Mouse (Mus musculus) hindbrain, embryonic 10.5 days (tissue): ENCODE measurements around the gene Six1. TPM values are rescaled to one million over a fixed set of nuclear protein-coding genes. Genes with fewer than 3 reads are reported as not detected.

Source experiments
- DNase-seq: peaks from one replicate; pipeline ENCODE4 v3.0.0-alpha.2; 2017; ENCODE audit warnings: low spot score
- H3K27ac ChIP-seq: fragments of 300-500 bp; sonication (generic); 2 replicates; pipeline ENCODE4 v1.5.1; 2016; ENCODE audit warnings: mild to moderate bottlenecking, moderate library complexity
- H3K27me3 ChIP-seq: fragments of 300-500 bp; sonication (generic); 2 replicates; pipeline ENCODE4 v1.6.1; 2016; ENCODE audit warnings: mild to moderate bottlenecking; ENCODE audit not compliant: poor library complexity, insufficient read depth, severe bottlenecking
- H3K36me3 ChIP-seq: fragments of 300-500 bp; sonication (generic); 2 replicates; pipeline ENCODE4 v1.6.1; 2016; ENCODE audit warnings: mild to moderate bottlenecking, moderate library complexity
- H3K4me1 ChIP-seq: fragments of 300-500 bp; sonication (generic); replicated peaks from 2 replicates; pipeline ENCODE4 v1.6.1; 2016; ENCODE audit warnings: mild to moderate bottlenecking
- H3K4me3 ChIP-seq: fragments of 300-500 bp; sonication (generic); 2 replicates; pipeline ENCODE4 v1.5.1; 2016; ENCODE audit warnings: mild to moderate bottlenecking, moderate library complexity
- H3K9me3 ChIP-seq: fragments of 300-500 bp; sonication (generic); 2 replicates; pipeline ENCODE4 v1.6.1; 2016; ENCODE audit warnings: mild to moderate bottlenecking, moderate library complexity
- WGBS: fragments of 180-500 bp; shearing (Covaris S2); methylation state at CpG from one replicate; pipeline ENCODE4 v1.1.7; 2016; 5-methylcytosine and 5-hydroxymethylcytosine counted together
- polyA plus RNA-seq: library from polyadenylated mRNA; unstranded; fragments of >200 nt; fragmentation: Nextera tagmentation; extraction: Ambion mirVana; gene quantifications from 2 replicates; pipeline ENCODE4 v1.2.1, GENCODE M21; 2016

Six1 gene
- polyA plus RNA-seq, 1 experiment from 2014 or later = 21.1 TPM

GRCm38 (mm10) chr12:73060805-73061410 lies 7.2 kb upstream of the Six1 start:
- 60% methylated on average over 9 of the region's 9 CpGs for WGBS
- H3K4me3 ChIP-seq = no peak overlapping the region
- peaks cover 3% of the 10 kb centered on the region; the same call in 1 of the 2 replicates for H3K4me1 ChIP-seq

GRCm38 (mm10) chr12:73057492-73057891 lies 3.8 kb upstream of the Six1 start:
- DNase-seq = no peak
- no peak overlapping the region for H3K27ac ChIP-seq
- no peaks in the 10 kb centered on the region for H3K36me3 ChIP-seq
- H3K27me3 ChIP-seq = peaks cover 55% of the 10 kb centered on the region
- no peaks in the 10 kb centered on the region for H3K9me3 ChIP-seq
- WGBS = 90% methylated on average over 6 of the region's 6 CpGs
- peaks cover 36% of the 10 kb centered on the region for H3K4me1 ChIP-seq
- H3K4me3 ChIP-seq = no peak overlapping the region

More at GRCm38 (mm10) chr12:73060805-73061410, 7.2 kb upstream of the Six1 start:
- H3K27me3 ChIP-seq = peaks cover 21% of the 10 kb centered on the region
- no peak overlapping the region for H3K27ac ChIP-seq
- H3K9me3 ChIP-seq = no peaks in the 10 kb centered on the region
- H3K36me3 ChIP-seq = no peaks in the 10 kb centered on the region
- no peak for DNase-seq

GRCm38 (mm10) chr12:73055451-73055850 lies 1.8 kb upstream of the Six1 start:
- Histone ChIP-seq H3K4me1 (peaks cover 47% of the 10 kb centered on the region), H3K27ac (no peak overlapping the region), H3K27me3 (peaks cover 76% of the 10 kb centered on the region), H3K4me3 (no peak overlapping the region), H3K36me3 (no peaks in the 10 kb centered on the region), H3K9me3 (no peaks in the 10 kb centered on the region)
- 9% methylated on average over 5 of the region's 5 CpGs for WGBS
- DNase-seq = peak; percentile 40

- Histone ChIP-seq H3K27me3 (peaks cover 83% of the 10 kb centered on the region), H3K4me3 (peak overlapping the region; percentile 62), H3K9me3 (no peaks in the 10 kb centered on the region), H3K27ac (no peak overlapping the region), H3K4me1 (peaks cover 54% of the 10 kb centered on the region), H3K36me3 (no peaks in the 10 kb centered on the region)
- 8% methylated on average over 15 of the region's 15 CpGs for WGBS
- DNase-seq = peak; percentile 29
These were observed 994 bp upstream of the Six1 start for GRCm38 (mm10) chr12:73054576-73055185.

GRCm38 (mm10) chr12:73052651-73053591 lies 766 bp downstream of the Six1 start:
- Histone ChIP-seq H3K9me3 (no peaks in the 10 kb centered on the region), H3K27ac (peak overlapping the region; percentile 83), H3K4me1 (peaks cover 54% of the 10 kb centered on the region), H3K4me3 (peak overlapping the region; percentile 62), H3K36me3 (no peaks in the 10 kb centered on the region), H3K27me3 (peaks cover 99% of the 10 kb centered on the region)
- WGBS = under 1% methylated on average over 34 of the region's 34 CpGs
- peak; percentile 53 for DNase-seq

GRCm38 (mm10) chr12:73052036-73052650 lies 1.5 kb downstream of the Six1 start:
- Histone ChIP-seq H3K27ac (peak overlapping the region; percentile 83), H3K27me3 (peaks cover 100% of the 10 kb centered on the region), H3K9me3 (no peaks in the 10 kb centered on the region), H3K4me3 (peak overlapping the region; percentile 62), H3K36me3 (no peaks in the 10 kb centered on the region), H3K4me1 (peaks cover 54% of the 10 kb centered on the region)
- WGBS = under 1% methylated on average over 19 of the region's 19 CpGs
- peak; percentile 77 for DNase-seq

GRCm38 (mm10) chr12:73050811-73051580 lies 2.7 kb downstream of the Six1 start:
- peak; percentile 40 for DNase-seq
- no peaks in the 10 kb centered on the region for H3K9me3 ChIP-seq
- H3K27me3 ChIP-seq = peaks cover 100% of the 10 kb centered on the region
- H3K4me3 ChIP-seq = peak overlapping the region; percentile 31
- under 1% methylated on average over 15 of the region's 15 CpGs for WGBS
- peaks cover 62% of the 10 kb centered on the region for H3K4me1 ChIP-seq
- no peaks in the 10 kb centered on the region for H3K36me3 ChIP-seq
- peak overlapping the region; percentile 37; the same call in 1 of the 2 replicates for H3K27ac ChIP-seq

- peak overlapping the region; percentile 37; the same call in 1 of the 2 replicates for H3K27ac ChIP-seq
- H3K9me3 ChIP-seq = no peaks in the 10 kb centered on the region
- H3K4me3 ChIP-seq = peak overlapping the region; percentile 31
- no peaks in the 10 kb centered on the region for H3K36me3 ChIP-seq
- WGBS = 2% methylated on average over 13 of the region's 13 CpGs
- peak; percentile 47 for DNase-seq
- H3K27me3 ChIP-seq = peaks cover 100% of the 10 kb centered on the region
- H3K4me1 ChIP-seq = peaks cover 64% of the 10 kb centered on the region
These were observed 3.4 kb downstream of the Six1 start for GRCm38 (mm10) chr12:73050305-73050704.

- Histone ChIP-seq H3K36me3 (no peaks in the 10 kb centered on the region), H3K9me3 (no peaks in the 10 kb centered on the region), H3K27ac (peak overlapping the region; percentile 17; the same call in 1 of the 2 replicates), H3K4me1 (peaks cover 64% of the 10 kb centered on the region), H3K27me3 (peaks cover 100% of the 10 kb centered on the region), H3K4me3 (peak overlapping the region; percentile 31)
- DNase-seq = peak; percentile 42
- 3% methylated on average over 19 of the region's 19 CpGs for WGBS
These were observed 4.0 kb downstream of the Six1 start for GRCm38 (mm10) chr12:73049520-73050225.

- no peaks in the 10 kb centered on the region for H3K9me3 ChIP-seq
- peak; percentile 18 for DNase-seq
- WGBS = 2% methylated on average over 3 of the region's 3 CpGs
- no peaks in the 10 kb centered on the region for H3K36me3 ChIP-seq
- peak overlapping the region; percentile 31; the same call in 1 of the 2 replicates for H3K4me3 ChIP-seq
- peaks cover 57% of the 10 kb centered on the region for H3K4me1 ChIP-seq
- peaks cover 100% of the 10 kb centered on the region for H3K27me3 ChIP-seq
- no peak overlapping the region for H3K27ac ChIP-seq
These were observed 5.2 kb downstream of the Six1 start for GRCm38 (mm10) chr12:73048537-73048936.

GRCm38 (mm10) chr12:73047576-73047975 lies 6.1 kb downstream of the Six1 start:
- no peak overlapping the region for H3K27ac ChIP-seq
- H3K27me3 ChIP-seq = peaks cover 100% of the 10 kb centered on the region
- H3K36me3 ChIP-seq = no peaks in the 10 kb centered on the region
- no peaks in the 10 kb centered on the region for H3K9me3 ChIP-seq
- DNase-seq = peak; percentile 37
- 7% methylated on average over 2 of the region's 2 CpGs for WGBS
- peaks cover 47% of the 10 kb centered on the region for H3K4me1 ChIP-seq
- no peak overlapping the region for H3K4me3 ChIP-seq
